Mouse (Mus musculus): Measurements from ENCODE around the gene Dyrk1a.

DNA sequence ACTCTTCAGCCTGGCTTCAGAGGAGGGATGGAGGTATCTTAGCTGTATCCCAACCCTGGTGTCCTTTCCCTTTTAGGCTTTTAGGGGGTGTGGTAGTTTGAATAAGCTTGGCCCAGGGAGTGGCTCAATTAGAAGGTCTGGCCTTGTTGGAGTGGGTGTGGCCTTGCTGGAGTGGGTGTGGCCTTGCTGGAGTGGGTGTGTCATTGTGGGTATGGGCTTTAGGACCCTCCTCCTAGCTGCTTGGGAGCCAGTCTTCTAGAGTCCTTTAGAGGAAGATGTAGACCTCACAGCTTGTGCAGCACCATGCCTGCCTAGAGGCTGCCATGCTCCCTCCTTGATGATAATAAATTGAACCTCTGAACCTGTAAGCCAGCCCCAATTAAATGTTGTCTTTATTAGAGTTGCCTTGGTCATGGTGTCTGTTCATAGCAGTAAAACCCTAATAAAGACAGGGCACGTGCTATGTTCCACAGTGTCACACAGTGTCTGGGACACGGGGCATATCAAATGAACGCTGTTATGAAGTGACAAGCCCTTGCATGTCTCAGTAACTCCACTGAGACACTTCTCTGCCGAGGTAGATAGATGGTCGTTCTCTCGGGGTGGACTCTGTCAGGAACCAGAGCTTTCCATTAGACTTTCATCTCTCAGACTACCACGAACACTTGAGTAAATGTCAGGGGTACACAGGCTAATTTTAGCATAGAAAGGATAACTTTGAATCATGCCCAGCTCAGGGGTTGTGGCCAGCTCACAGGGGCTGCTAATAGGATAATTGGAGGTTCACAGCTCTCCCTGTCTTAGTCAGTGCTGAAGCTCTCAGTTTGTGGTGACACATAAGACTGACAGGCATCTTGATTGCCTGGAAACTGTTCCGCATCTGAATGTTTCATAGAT lies 166.9 kb downstream of the Dyrk1a start:
- TF ChIP-seq POLR2A (IDR thresholded peaks at IDR 0.05; ENCODE audit: borderline replicate concordance, control insufficient read depth, low read depth, low read length) (no peak), CTCF (IDR thresholded peaks at IDR 0.05; ENCODE audit: control insufficient read depth, insufficient read depth, low read length) (no peak)
